Mouse (Mus musculus) heart, embryonic 13.5 days (tissue): ENCODE results near the gene Ttc41. TPM values are rescaled to one million over a fixed set of nuclear protein-coding genes. Genes with fewer than 3 reads are reported as not detected.
"Not testable (repeated sequence)": the region's sequence is repeated elsewhere in the genome, so short reads cannot be mapped to it uniquely, and the experiment has no call there.

Experiments used
- ATAC-seq: fragments of 200-750 bp; cut with Nextera tagmentation; 2 replicates; pipeline ENCODE4 v1.8.0; 2017; ENCODE audit warnings: moderate TSS enrichment; ENCODE audit not compliant: insufficient number of reproducible peaks, low FRiP score, low TSS enrichment; ENCODE audit errors: extremely low read depth
- H3K27ac ChIP-seq: fragments of 300-500 bp; sonication (generic); replicated peaks from 2 replicates; pipeline ENCODE4 v1.5.1; 2015; ENCODE audit warnings: moderate library complexity, mild to moderate bottlenecking, inconsistent platforms
- H3K27me3 ChIP-seq: fragments of 300-500 bp; sonication (generic); replicated peaks from 2 replicates; pipeline ENCODE4 v1.6.1; 2015; ENCODE audit warnings: mild to moderate bottlenecking, inconsistent platforms
- H3K36me3 ChIP-seq: fragments of 300-500 bp; sonication (generic); 2 replicates; pipeline ENCODE4 v1.6.1; 2015; ENCODE audit warnings: mild to moderate bottlenecking, inconsistent platforms
- H3K4me1 ChIP-seq: fragments of 300-500 bp; sonication (generic); 2 replicates; pipeline ENCODE4 v1.6.1; 2015; ENCODE audit warnings: inconsistent platforms
- H3K4me2 ChIP-seq: fragments of 300-500 bp; sonication (generic); 2 replicates; pipeline ENCODE4 v1.6.1; 2015; ENCODE audit warnings: inconsistent platforms, mild to moderate bottlenecking, moderate library complexity
- H3K4me3 ChIP-seq: fragments of 300-500 bp; sonication (generic); 2 replicates; pipeline ENCODE4 v1.5.1; 2015; ENCODE audit warnings: moderate library complexity, mild to moderate bottlenecking, inconsistent platforms
- H3K9ac ChIP-seq: fragments of 300-500 bp; sonication (generic); 2 replicates; pipeline ENCODE4 v1.6.1; 2015; ENCODE audit warnings: inconsistent platforms, mild to moderate bottlenecking, moderate library complexity
- H3K9me3 ChIP-seq: fragments of 300-500 bp; sonication (generic); 2 replicates; pipeline ENCODE4 v1.6.1; 2016; ENCODE audit warnings: inconsistent platforms
- WGBS: fragments of 180-500 bp; shearing (Covaris S2); methylation state at CpG from one replicate; pipeline ENCODE4 v1.1.7; 2015; ENCODE audit warnings: mixed read lengths; 5-methylcytosine and 5-hydroxymethylcytosine counted together
- polyA plus RNA-seq: library from polyadenylated mRNA; unstranded; fragments of >200 nt; fragmentation: Nextera tagmentation; extraction: Ambion mirVana; gene quantifications from 2 replicates; pipeline ENCODE4 v1.2.1, GENCODE M21; 2015

Gene Ttc41
- polyA plus RNA-seq: 1.8 and 2.1 TPM in 2 replicates

DNA sequence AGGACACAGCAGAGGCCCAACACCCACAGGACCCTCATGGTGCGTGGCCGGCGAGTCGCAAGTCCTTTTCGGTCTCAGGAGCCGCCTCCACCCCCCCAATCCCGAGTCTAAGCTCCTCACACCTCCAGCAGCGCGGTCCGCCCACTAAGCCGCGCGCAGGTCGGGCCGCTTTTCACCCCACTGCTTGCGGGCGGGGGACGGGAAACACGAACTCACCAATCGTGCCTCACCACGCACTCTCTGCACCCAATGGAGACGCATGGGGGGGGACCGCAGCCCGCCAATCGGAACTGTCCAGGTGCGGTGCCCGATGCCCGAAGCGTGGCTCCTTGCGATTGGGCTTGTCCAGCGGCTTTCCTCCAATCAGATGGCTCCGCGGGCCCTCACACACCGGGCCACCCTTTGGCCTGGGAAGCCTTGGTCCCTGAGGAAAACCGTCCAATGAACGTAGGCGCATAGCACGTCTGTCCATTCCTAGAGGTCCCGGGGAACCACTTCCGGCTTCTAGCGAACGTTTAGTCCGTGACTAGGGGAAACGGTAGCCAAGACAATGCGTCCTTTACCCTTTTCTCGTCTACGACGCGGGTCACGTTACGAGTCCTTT lies at the start of gene Ttc41, which contains the start of gene Hsp90b1:
Ttc41 (plus strand) TSS at position 494 of the 604 bp plus-strand sequence.
Hsp90b1 (minus strand) TSS at position 192 of the 604 bp plus-strand sequence.
- WGBS: under 1% methylated on average over 51 of the region's 51 CpGs

DNA sequence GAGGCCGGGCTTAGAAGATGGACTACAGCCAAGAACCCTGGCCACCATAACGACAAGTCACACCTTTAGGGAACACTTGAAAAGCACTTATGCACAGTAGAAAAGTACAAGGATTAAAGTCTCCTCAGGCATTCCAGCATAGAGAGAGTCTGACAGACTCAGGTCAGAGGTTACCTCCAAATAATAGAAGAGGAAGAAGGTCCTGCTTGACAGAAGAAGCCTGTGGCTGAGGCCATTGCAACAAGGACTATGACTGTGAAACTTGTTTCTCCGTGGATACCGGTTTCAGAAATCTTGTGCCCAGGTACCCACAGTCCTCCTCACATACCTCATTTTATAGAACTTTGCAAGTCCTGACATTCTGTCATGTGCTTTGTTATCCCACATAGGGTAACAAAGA lies 35.1 kb upstream of the Ttc41 start:
- WGBS: 59% methylated on average over 4 of the region's 4 CpGs
- not testable (repeated sequence) for H3K27ac ChIP-seq, ATAC-seq, H3K36me3 ChIP-seq, H3K4me3 ChIP-seq, H3K4me1 ChIP-seq, H3K9ac ChIP-seq, H3K4me2 ChIP-seq, H3K27me3 ChIP-seq, H3K9me3 ChIP-seq

More for the DNA sequence above, at the start of gene Ttc41, which contains the start of gene Hsp90b1:
- peak within 1 kb of the TSS; percentile 96 for H3K4me2 ChIP-seq
- peak within 1 kb of the TSS; percentile 96 for H3K9ac ChIP-seq
- peak; percentile 99 for ATAC-seq
- H3K9me3 ChIP-seq: no peaks in the 10 kb centered on the region
- H3K4me1 ChIP-seq: peaks cover 47% of the 10 kb centered on the region
- H3K27ac ChIP-seq: peak within 1 kb of the TSS; percentile 96
- peak within 1 kb of the TSS; percentile 88 for H3K4me3 ChIP-seq
- peaks cover 35% of the 10 kb centered on the region for H3K36me3 ChIP-seq
- H3K27me3 ChIP-seq: no peaks in the 10 kb centered on the region

DNA sequence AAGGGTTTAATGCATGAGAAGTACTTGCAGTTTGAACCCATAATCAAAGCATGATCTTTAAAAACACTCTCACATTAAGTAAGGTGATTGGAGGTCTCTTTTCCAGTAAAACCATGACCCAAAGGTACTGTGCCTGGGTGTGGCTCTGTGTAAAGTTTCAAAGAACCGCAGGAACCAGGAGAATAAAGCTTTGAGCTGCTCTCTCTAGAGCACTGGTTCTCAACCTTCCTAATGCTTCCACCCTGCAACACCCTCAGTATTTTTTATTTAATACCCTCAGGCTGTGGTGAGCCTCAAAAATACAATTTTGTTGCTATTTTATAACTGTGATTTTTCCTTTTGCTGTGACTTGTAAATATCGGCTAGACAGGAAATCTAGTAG lies 20.8 kb upstream of the Ttc41 start:
- not testable (repeated sequence) for H3K4me1 ChIP-seq, H3K27me3 ChIP-seq, H3K9ac ChIP-seq, ATAC-seq, H3K27ac ChIP-seq, H3K9me3 ChIP-seq, H3K36me3 ChIP-seq
- Histone ChIP-seq H3K4me3 (peak overlapping the region; percentile 86), H3K4me2 (peak overlapping the region; percentile 78)
- 32% methylated on average over 2 of the region's 2 CpGs for WGBS

DNA sequence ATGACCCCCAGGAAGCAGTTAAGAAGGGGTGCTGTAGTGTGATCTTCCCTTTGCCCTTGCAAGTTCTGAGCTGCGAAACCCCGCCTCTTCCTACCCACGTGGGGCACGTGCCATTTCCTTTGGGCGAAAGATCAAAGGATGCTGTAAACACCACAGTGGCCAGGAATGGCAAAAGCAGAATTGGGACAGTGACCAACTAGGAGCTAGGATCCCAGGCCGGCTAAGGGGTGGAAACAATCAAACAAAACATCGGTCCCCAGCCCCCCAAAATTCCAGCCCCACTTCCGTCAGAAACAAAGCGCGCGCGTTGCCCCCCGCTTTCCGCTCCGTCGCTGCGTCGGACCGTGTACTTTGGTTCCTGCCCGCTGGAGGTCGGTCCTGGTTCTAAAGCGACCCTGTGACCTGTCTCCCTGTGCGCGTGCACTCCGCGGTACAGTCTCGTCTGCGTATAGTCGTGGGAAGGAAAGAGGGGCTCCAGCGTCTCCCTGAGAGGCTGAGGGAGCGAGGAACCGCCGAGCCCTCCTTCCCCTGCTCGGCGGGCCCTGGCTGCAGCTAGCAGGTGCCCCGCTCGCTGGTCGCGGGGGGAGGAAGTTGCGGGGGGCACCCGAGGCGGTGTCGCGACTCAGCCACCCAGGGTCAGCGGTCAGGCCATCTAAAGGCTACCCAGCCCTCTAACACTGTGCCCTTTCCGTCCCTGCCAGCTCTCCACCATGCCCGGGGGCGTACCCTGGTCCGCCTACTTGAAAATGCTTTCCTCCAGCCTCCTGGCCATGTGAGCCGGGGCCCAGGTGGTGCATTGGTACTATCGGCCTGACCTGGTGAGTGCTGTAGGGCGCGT lies 20.2 kb upstream of the Ttc41 start:
- H3K9me3 ChIP-seq, H3K36me3 ChIP-seq, H3K27me3 ChIP-seq, H3K4me1 ChIP-seq: not testable (repeated sequence)
- H3K27ac ChIP-seq: peak overlapping the region; percentile 76
- H3K4me3 ChIP-seq: peak overlapping the region; percentile 86
- WGBS: under 1% methylated on average over 43 of the region's 53 CpGs
- H3K4me2 ChIP-seq: peak overlapping the region; percentile 78
- ATAC-seq: peak; percentile 73
- peak overlapping the region; percentile 93 for H3K9ac ChIP-seq

DNA sequence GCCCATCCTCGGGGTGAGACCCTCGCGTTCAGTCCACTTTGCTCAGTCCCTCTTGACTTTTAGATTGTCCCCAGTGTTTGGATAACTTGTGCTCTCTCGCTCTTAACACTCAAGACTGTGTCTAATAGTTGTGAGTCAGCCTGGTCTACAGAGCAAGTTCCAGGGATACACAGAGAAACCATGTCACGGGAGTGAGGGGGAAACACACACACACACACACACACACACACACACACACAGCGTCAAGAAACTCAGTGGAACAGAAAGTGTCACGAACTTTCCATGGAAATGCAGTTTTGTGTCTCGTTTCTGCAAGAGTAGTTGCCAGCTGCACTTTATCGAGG lies 19.6 kb upstream of the Ttc41 start:
- WGBS: 27% methylated on average over 9 of the region's 9 CpGs

DNA sequence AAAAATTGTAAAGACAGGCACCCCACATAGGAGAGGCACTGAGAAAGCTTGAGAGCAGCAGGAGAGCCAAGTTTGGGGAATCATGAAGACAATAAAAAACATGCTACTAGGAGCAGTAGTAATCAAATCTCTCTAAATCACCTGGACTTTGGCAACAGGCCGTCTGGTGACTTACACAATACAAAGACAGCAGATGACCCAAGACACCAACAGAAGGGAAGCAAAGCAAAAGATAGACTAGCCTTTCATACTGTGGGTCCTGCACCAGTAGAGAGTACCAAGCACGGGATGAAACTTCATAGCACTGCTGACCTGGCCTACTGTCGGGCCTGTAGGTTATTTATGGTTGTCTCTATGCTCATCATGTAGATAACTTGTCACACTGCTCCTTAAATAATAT lies 5.4 kb upstream of the Ttc41 start:
- Histone ChIP-seq H3K9me3 (no peaks in the 10 kb centered on the region), H3K4me3 (peak overlapping the region; percentile 21), H3K4me1 (peaks cover 50% of the 10 kb centered on the region), H3K27me3 (no peaks in the 10 kb centered on the region), H3K9ac (peak overlapping the region; percentile 61), H3K4me2 (peak overlapping the region; percentile 35), H3K27ac (no peak overlapping the region), H3K36me3 (peaks cover 79% of the 10 kb centered on the region)
- WGBS: 63% methylated on average over 3 of the region's 3 CpGs
- no peak for ATAC-seq

More for the DNA sequence above, 19.6 kb upstream of the Ttc41 start:
- H3K4me1 ChIP-seq, H3K27me3 ChIP-seq, H3K27ac ChIP-seq, ATAC-seq, H3K9me3 ChIP-seq: not testable (repeated sequence)
- peak overlapping the region; percentile 78 for H3K4me2 ChIP-seq
- peak overlapping the region; percentile 86 for H3K4me3 ChIP-seq
- H3K36me3 ChIP-seq: peaks cover 14% of the 10 kb centered on the region
- H3K9ac ChIP-seq: peak overlapping the region; percentile 93

DNA sequence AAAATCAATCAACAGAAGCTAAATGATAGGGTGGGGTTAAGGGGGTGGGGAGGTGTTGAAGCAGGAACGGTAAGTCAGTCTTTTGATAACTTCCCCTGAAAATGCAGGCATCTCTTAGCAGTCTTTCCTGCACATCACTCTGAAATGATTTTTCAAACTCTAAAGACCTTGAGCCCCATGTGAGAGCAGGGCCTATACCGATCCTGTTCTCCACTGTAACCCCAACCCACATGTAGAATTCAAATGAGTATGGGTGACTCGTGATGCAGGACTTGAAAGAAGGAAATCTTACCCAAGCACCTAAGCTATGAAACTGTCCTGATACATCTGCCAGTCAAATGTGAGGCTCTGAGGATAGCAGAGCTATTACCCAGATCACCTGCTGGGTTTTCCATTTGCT lies 4.6 kb upstream of the Ttc41 start:
- Histone ChIP-seq H3K9ac (peak overlapping the region; percentile 61), H3K4me2 (peak overlapping the region; percentile 35), H3K27ac (no peak overlapping the region), H3K27me3 (no peaks in the 10 kb centered on the region), H3K9me3 (no peaks in the 10 kb centered on the region), H3K36me3 (peaks cover 72% of the 10 kb centered on the region), H3K4me3 (peak overlapping the region; percentile 21; the same call in 1 of the 2 replicates), H3K4me1 (peaks cover 50% of the 10 kb centered on the region)
- WGBS: 57% methylated on average over 3 of the region's 3 CpGs
- no peak for ATAC-seq

DNA sequence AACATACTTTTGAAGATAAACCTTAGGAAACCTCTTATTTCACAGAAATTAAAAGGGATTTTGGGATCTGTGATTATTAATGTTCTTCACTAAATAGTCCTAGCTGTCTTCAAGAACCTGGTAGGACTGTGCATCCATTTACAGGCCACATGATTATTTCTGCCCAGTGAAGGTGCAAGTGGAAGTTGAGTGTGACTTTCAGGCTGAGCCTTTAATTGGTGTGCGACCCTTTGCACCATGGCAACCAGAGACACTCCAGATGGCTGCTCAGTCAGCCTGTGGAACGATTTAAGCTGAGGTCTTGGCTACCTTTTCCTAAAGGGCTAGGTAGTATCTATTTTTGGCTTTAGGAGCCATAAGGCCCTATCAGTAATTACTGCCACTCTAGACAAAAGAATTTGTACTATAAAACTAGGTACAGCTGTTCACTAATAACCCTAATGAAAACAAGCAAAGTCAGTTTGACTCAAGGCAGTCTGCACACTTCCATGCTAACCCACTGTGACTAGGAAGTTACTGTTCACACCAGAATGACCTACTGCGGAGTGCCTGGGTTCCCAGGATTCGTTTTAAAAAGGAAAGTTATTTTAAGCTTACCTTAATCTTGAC lies 3.2 kb upstream of the Ttc41 start:
- H3K9me3 ChIP-seq: no peaks in the 10 kb centered on the region
- peak overlapping the region; percentile 96 for H3K9ac ChIP-seq
- WGBS: 29% methylated on average over 4 of the region's 4 CpGs
- H3K27ac ChIP-seq: no peak overlapping the region
- H3K36me3 ChIP-seq: peaks cover 64% of the 10 kb centered on the region
- ATAC-seq: no peak
- H3K4me2 ChIP-seq: peak overlapping the region; percentile 96
- H3K4me3 ChIP-seq: peak overlapping the region; percentile 88
- peaks cover 57% of the 10 kb centered on the region for H3K4me1 ChIP-seq
- H3K27me3 ChIP-seq: no peaks in the 10 kb centered on the region

DNA sequence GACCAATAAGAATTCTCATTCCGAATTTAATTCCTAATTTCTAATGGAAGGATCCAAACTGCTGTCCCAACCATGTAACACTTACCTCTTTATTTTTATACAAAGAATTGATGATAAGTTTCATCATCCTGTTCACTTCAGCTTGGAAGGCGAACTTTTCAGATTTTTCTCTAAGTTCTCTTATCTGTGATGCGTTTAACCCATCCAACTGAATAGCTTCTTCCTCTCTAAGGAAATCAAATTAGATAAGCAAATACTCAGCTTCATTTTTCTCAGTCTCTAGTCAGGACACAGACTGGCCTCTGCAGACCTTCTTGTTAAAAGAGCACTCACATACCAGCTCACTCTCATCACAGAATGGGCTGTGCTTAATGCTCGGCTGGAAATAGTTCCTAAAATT lies 2.2 kb upstream of the Ttc41 start:
- Histone ChIP-seq H3K27ac (no peak overlapping the region), H3K4me2 (peak overlapping the region; percentile 96), H3K4me1 (peaks cover 57% of the 10 kb centered on the region), H3K9me3 (no peaks in the 10 kb centered on the region), H3K9ac (peak overlapping the region; percentile 96), H3K4me3 (peak overlapping the region; percentile 88), H3K27me3 (no peaks in the 10 kb centered on the region), H3K36me3 (peaks cover 54% of the 10 kb centered on the region)
- no peak for ATAC-seq
- WGBS: 37% methylated on average over 4 of the region's 4 CpGs

DNA sequence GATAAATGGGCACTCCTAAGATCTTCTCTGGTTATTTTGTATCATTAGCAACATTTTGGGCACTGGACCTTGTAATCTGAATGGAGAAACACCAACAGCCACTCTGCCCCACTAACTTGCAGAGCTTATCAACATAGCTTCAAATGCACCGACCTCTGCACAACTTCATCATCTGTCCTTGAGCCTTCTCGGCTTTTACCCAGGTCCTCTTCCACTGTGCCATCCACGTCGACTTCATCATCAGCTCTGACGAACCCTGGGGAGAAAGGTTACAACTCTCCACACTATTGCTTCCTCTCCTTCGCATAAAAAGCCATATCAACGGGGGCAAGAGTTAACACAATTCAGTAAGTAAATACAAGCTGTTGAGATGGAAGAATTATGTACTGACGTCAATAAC lies 1.5 kb upstream of the Ttc41 start:
- H3K4me2 ChIP-seq: peak overlapping the region; percentile 96
- WGBS: 2% methylated on average over 8 of the region's 8 CpGs
- no peaks in the 10 kb centered on the region for H3K9me3 ChIP-seq
- H3K9ac ChIP-seq: peak overlapping the region; percentile 96
- no peak for ATAC-seq
- peaks cover 57% of the 10 kb centered on the region for H3K4me1 ChIP-seq
- peak overlapping the region; percentile 88 for H3K4me3 ChIP-seq
- peak overlapping the region; percentile 91 for H3K27ac ChIP-seq
- H3K27me3 ChIP-seq: no peaks in the 10 kb centered on the region
- H3K36me3 ChIP-seq: peaks cover 48% of the 10 kb centered on the region

DNA sequence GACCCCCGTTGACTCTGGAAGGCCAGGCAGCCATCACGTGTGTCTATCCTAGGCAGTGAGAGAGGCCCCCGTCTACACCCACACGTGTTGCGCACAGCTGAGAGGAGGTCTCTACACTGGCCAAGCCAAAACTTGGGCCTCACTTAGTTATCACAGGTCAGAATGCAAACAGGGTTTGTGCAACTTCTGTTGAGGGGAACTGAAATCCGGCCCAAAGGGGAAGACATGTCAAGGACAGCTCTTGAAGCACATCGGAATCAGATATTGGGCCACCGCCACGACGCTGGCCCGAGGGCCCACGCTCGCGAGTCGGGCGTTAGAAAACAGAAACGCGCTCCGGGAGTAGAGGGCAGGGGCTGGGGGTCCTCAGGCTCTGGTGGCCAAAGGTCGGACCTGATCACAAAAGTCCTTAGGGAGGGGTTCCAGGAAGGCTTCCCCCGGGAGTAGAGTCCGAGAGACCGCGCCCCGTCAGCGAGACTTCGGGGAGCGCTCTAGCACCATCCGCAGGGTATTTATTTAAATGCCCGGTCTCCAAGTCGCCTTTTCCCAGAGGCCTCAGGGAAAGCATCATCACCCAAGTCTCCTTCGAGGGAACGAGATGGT lies 921 bp upstream of the Ttc41 start:
- H3K27ac ChIP-seq: peak overlapping the region; percentile 91
- no peaks in the 10 kb centered on the region for H3K9me3 ChIP-seq
- H3K4me3 ChIP-seq: peak overlapping the region; percentile 88
- H3K9ac ChIP-seq: peak overlapping the region; percentile 96
- under 1% methylated on average over 33 of the region's 33 CpGs for WGBS
- peaks cover 42% of the 10 kb centered on the region for H3K36me3 ChIP-seq
- H3K4me1 ChIP-seq: peaks cover 53% of the 10 kb centered on the region
- H3K27me3 ChIP-seq: no peaks in the 10 kb centered on the region
- peak overlapping the region; percentile 96 for H3K4me2 ChIP-seq
- ATAC-seq: no peak
